Mouse (Mus musculus) MEL (cell line): ENCODE results near the gene Kndc1.
A peak's percentile ranks its signal among the peaks of the same experiment; 100 is the strongest.

Experiments used
- CHD1 ChIP-seq: IDR thresholded peaks from 2 replicates; pipeline ENCODE4 v1.6.1; 2012; ENCODE audit warnings: low read depth, mild to moderate bottlenecking, inconsistent platforms, low read length, improper control_type of control experiment
- CTCF ChIP-seq, 3 experiments: IDR thresholded peaks in 2 of 3; conservative IDR thresholded peaks in 1 of 3; 2 replicates each; pipeline ENCODE4 v1.5.1; 2011 to 2012; ENCODE audit warnings: low read length in 3 of 3, low read depth in 2 of 3, mild to moderate bottlenecking in 2 of 3, improper control_type of control experiment in 1 of 3, inconsistent platforms in 1 of 3, mixed read lengths in 1 of 3, moderate library complexity in 1 of 3; ENCODE audit not compliant: control insufficient read depth in 1 of 3, insufficient read depth in 1 of 3, poor library complexity in 1 of 3, severe bottlenecking in 1 of 3
- EP300 ChIP-seq, 2 experiments: IDR thresholded peaks; 2 replicates each; pipeline ENCODE4 v1.6.1; 2011; ENCODE audit warnings: improper control_type of control experiment in 2 of 2, low read length in 2 of 2, low read depth in 1 of 2, mild to moderate bottlenecking in 1 of 2
- GATA1 ChIP-seq: IDR thresholded peaks from 2 replicates; pipeline ENCODE4 v1.6.1; 2011; ENCODE audit warnings: low read depth, low read length, improper control_type of control experiment
- HCFC1 ChIP-seq: IDR thresholded peaks from 2 replicates; pipeline ENCODE4 v1.6.1; 2012; ENCODE audit warnings: low read depth, mild to moderate bottlenecking, inconsistent platforms, low read length, improper control_type of control experiment, moderate library complexity
- JUND ChIP-seq: IDR thresholded peaks from 2 replicates; pipeline ENCODE4 v1.6.1; 2011; ENCODE audit warnings: low read depth, mild to moderate bottlenecking, improper control_type of control experiment, low read length
- POLR2A ChIP-seq, 2 experiments: IDR thresholded peaks; 2 replicates each; pipeline ENCODE4 v1.6.1; 2011 to 2012; ENCODE audit warnings: low read length in 2 of 2, mild to moderate bottlenecking in 2 of 2, control low read depth in 1 of 2, improper control_type of control experiment in 1 of 2, low read depth in 1 of 2, moderate library complexity in 1 of 2; ENCODE audit not compliant: control insufficient read depth in 1 of 2, insufficient read depth in 1 of 2, poor library complexity in 1 of 2
- RCOR1 ChIP-seq: IDR thresholded peaks from 2 replicates; pipeline ENCODE4 v1.6.1; 2012; ENCODE audit warnings: low read depth, mild to moderate bottlenecking, inconsistent platforms, low read length, improper control_type of control experiment
- SIN3A ChIP-seq: IDR thresholded peaks from 2 replicates; pipeline ENCODE4 v1.6.1; 2012; ENCODE audit warnings: low read length, improper control_type of control experiment, inconsistent platforms
- ZC3H11A ChIP-seq: IDR thresholded peaks from 2 replicates; pipeline ENCODE4 v1.6.1; 2012; ENCODE audit warnings: low read depth, mild to moderate bottlenecking, inconsistent platforms, low read length, improper control_type of control experiment

- TF ChIP-seq GATA1 (peak; percentile 72), CTCF (IDR thresholded peaks at IDR 0.05 in 2 of 3, conservative IDR thresholded peaks at IDR 0.05 in 1 of 3; ENCODE audit: control insufficient read depth in 1 of 3, insufficient read depth in 1 of 3, low read depth in 2 of 3, low read length in 3 of 3, poor library complexity in 1 of 3, severe bottlenecking in 1 of 3) (peak; percentile 54 to 59 (median 58)), ZC3H11A (no peak), EP300 (IDR thresholded peaks at IDR 0.05; ENCODE audit: low read depth in 1 of 2, low read length in 2 of 2) (no peak), CHD1 (no peak), SIN3A (no peak), JUND (no peak), RCOR1 (no peak), HCFC1 (no peak; the same call in none of the 2 replicates), POLR2A (IDR thresholded peaks at IDR 0.05; ENCODE audit: control insufficient read depth in 1 of 2, insufficient read depth in 1 of 2, low read depth in 1 of 2, low read length in 2 of 2, poor library complexity in 1 of 2) (peak in 1 of 2 experiments; percentile 49; a peak in 1 of 4 replicates)
Measured at GRCm38 (mm10) chr7:139949893-139950282, 55.4 kb downstream of the Kndc1 start.
